23 mouse cellular contexts compared by ENCODE assay signal in genomic region chr15:102191699-102192098, GRCm38 (mm10). TPM values are rescaled to one million over a fixed set of nuclear protein-coding genes. Genes with fewer than 3 reads are reported as not detected.
A peak's percentile ranks its signal among the peaks of the same experiment; 100 is the strongest.
DNase-seq lines count a peak whose midpoint lies in the region; ATAC-seq and TF ChIP-seq lines count a peak whose summit lies in the region.
"Had no signal": no experiment of that assay in that cellular context is flagged by ENCODE, and none has a peak within 500 bp of the region (broad histone marks: within the 10 kb centered on the region; RNA-seq: fewer than 3 reads in every experiment).

No protein-coding gene starts in this region.

- H3K9ac ChIP-seq in embryonic facial prominence, embryonic 13.5 days: 0 out of 2 replicates have a peak overlapping the region, but pooled peaks have one; percentile 12
- no peak overlapping the region for H3K9ac ChIP-seq in stomach, embryonic 15.5 days
- H3K9ac ChIP-seq in stomach, postnatal 0 days (ENCODE audit: low read length): no peak overlapping the region
- H3K9ac ChIP-seq in liver, embryonic 14.5 days (replicated peaks): no peak overlapping the region
- H3K9ac ChIP-seq: forebrain, embryonic 12.5 days; heart, embryonic 15.5 days; hindbrain, embryonic 14.5 days; lung, embryonic 14.5 days; midbrain, embryonic 12.5 days had no signal

- H3K36me3 ChIP-seq in embryonic facial prominence, embryonic 13.5 days: peaks cover 29% of the 10 kb centered on the region
- H3K36me3 ChIP-seq in embryonic facial prominence, embryonic 10.5 days (replicated peaks): peaks cover 23% of the 10 kb centered on the region
- H3K36me3 ChIP-seq in stomach, embryonic 15.5 days: no peaks in the 10 kb centered on the region; the same call in 1 of the 2 replicates
- no peaks in the 10 kb centered on the region for H3K36me3 ChIP-seq in stomach, postnatal 0 days (ENCODE audit: control insufficient read depth, insufficient read depth, low read length)
- H3K36me3 ChIP-seq in liver, embryonic 14.5 days (replicated peaks; ENCODE audit: control insufficient read depth, insufficient read depth, low read depth): no peaks in the 10 kb centered on the region
- H3K36me3 ChIP-seq: forebrain, embryonic 12.5 days; heart, embryonic 15.5 days; midbrain, embryonic 12.5 days had no signal

- no peak for DNase-seq in embryonic facial prominence, embryonic 10.5 days (ENCODE audit: low spot score)
- no peak for DNase-seq in stomach, postnatal 0 days (ENCODE audit: low spot score)
- no peak for DNase-seq in liver, embryonic 14.5 days (ENCODE audit: low read depth in 3 of 3, low spot score in 3 of 3)
- DNase-seq in frontal cortex, postnatal 10 days (ENCODE audit: low spot score in 2 of 2): no peak
- DNase-seq in urinary bladder, adult 18-20 months (ENCODE audit: low spot score in 2 of 2): no peak
- DNase-seq: adrenal gland, postnatal 25 days; cerebellum, adult 9-11 months; heart, postnatal 4 days; kidney, adult 11 months; kidney, postnatal 14 days; lung, embryonic 14.5 days; retina, postnatal 1 day; right cerebral cortex, postnatal 25 days; spleen, adult 18-20 months; thymus, postnatal 36 days had no signal

- no peak for ATAC-seq in embryonic facial prominence, embryonic 13.5 days (ENCODE audit: insufficient number of reproducible peaks, insufficient read depth, low FRiP score, low TSS enrichment, low read depth)
- peak; percentile 6; the same call in 1 of the 2 replicates for ATAC-seq in stomach, embryonic 15.5 days (ENCODE audit: insufficient read depth, low FRiP score, low read depth)
- ATAC-seq in stomach, postnatal 0 days (ENCODE audit: low FRiP score, low TSS enrichment): no peak
- peak; percentile 33 for ATAC-seq in liver, embryonic 14.5 days (ENCODE audit: insufficient read depth)
- no peak for ATAC-seq in inflammation-experienced regulatory T-cells, adult 6 months

- H3K27me3 ChIP-seq in embryonic facial prominence, embryonic 13.5 days: no peaks in the 10 kb centered on the region
- no peaks in the 10 kb centered on the region for H3K27me3 ChIP-seq in embryonic facial prominence, embryonic 10.5 days (replicated peaks; ENCODE audit: low read depth, poor library complexity, severe bottlenecking)
- no peaks in the 10 kb centered on the region for H3K27me3 ChIP-seq in stomach, embryonic 15.5 days (replicated peaks)
- no peaks in the 10 kb centered on the region for H3K27me3 ChIP-seq in stomach, postnatal 0 days (ENCODE audit: control insufficient read depth, insufficient read depth, low read length)
- H3K27me3 ChIP-seq in liver, embryonic 14.5 days (ENCODE audit: control insufficient read depth, insufficient read depth, low read length): no peaks in the 10 kb centered on the region
- H3K27me3 ChIP-seq: forebrain, embryonic 12.5 days; heart, embryonic 15.5 days; midbrain, embryonic 12.5 days had no signal

- no peak for TF ChIP-seq CTCF in stomach, postnatal 0 days (IDR thresholded peaks at IDR 0.05; ENCODE audit: low read depth)
- no peak for TF ChIP-seq CTCF in liver, embryonic 14.5 days (IDR thresholded peaks at IDR 0.05; ENCODE audit: low read depth)

- H3K4me3 ChIP-seq in embryonic facial prominence, embryonic 13.5 days: no peak overlapping the region
- H3K4me3 ChIP-seq in embryonic facial prominence, embryonic 10.5 days: no peak overlapping the region
- no peak overlapping the region for H3K4me3 ChIP-seq in stomach, embryonic 15.5 days (replicated peaks)
- no peak overlapping the region for H3K4me3 ChIP-seq in stomach, postnatal 0 days (ENCODE audit: low read depth, low read length)
- no peak overlapping the region for H3K4me3 ChIP-seq in liver, embryonic 14.5 days (ENCODE audit: insufficient read depth in 1 of 2, low read depth in 2 of 2, low read length in 2 of 2)
- H3K4me3 ChIP-seq: forebrain, embryonic 12.5 days; heart, embryonic 15.5 days; midbrain, embryonic 12.5 days had no signal

- H3K9me3 ChIP-seq in embryonic facial prominence, embryonic 13.5 days: no peaks in the 10 kb centered on the region
- H3K9me3 ChIP-seq in embryonic facial prominence, embryonic 10.5 days: no peaks in the 10 kb centered on the region
- no peaks in the 10 kb centered on the region for H3K9me3 ChIP-seq in stomach, embryonic 15.5 days
- no peaks in the 10 kb centered on the region for H3K9me3 ChIP-seq in stomach, postnatal 0 days (ENCODE audit: control insufficient read depth, low read length)
- H3K9me3 ChIP-seq in liver, embryonic 14.5 days (ENCODE audit: control insufficient read depth, low read length): no peaks in the 10 kb centered on the region
- H3K9me3 ChIP-seq: forebrain, embryonic 12.5 days; heart, embryonic 15.5 days; midbrain, embryonic 12.5 days had no signal

- 76% methylated on average over 7 of the region's 7 CpGs for WGBS in embryonic facial prominence, embryonic 13.5 days
- 70% methylated on average over 7 of the region's 7 CpGs for WGBS in embryonic facial prominence, embryonic 10.5 days
- WGBS in stomach, embryonic 15.5 days: 44% methylated on average over 7 of the region's 7 CpGs
- WGBS in stomach, postnatal 0 days: 48% methylated on average over 7 of the region's 7 CpGs
- WGBS in liver, embryonic 14.5 days (ENCODE audit: insufficient replicate concordance): 53% methylated on average over 7 of the region's 7 CpGs

- H3K4me2 ChIP-seq in embryonic facial prominence, embryonic 13.5 days: no peak overlapping the region
- no peak overlapping the region for H3K4me2 ChIP-seq in stomach, embryonic 15.5 days
- no peak overlapping the region for H3K4me2 ChIP-seq in stomach, postnatal 0 days (replicated peaks; ENCODE audit: low read depth)
- no peak overlapping the region for H3K4me2 ChIP-seq in liver, embryonic 14.5 days (ENCODE audit: low read depth)
- H3K4me2 ChIP-seq: forebrain, embryonic 12.5 days; heart, embryonic 15.5 days; hindbrain, embryonic 14.5 days; lung, embryonic 14.5 days; midbrain, embryonic 12.5 days had no signal

- no peak for TF ChIP-seq EP300 in stomach, postnatal 0 days (optimal IDR thresholded peaks at IDR 0.05)
- TF ChIP-seq EP300 in liver, embryonic 14.5 days (IDR thresholded peaks at IDR 0.05; ENCODE audit: low read depth): no peak

- H3K27ac ChIP-seq in embryonic facial prominence, embryonic 13.5 days: no peak overlapping the region
- no peak overlapping the region for H3K27ac ChIP-seq in embryonic facial prominence, embryonic 10.5 days (replicated peaks)
- H3K27ac ChIP-seq in stomach, embryonic 15.5 days: no peak overlapping the region
- no peak overlapping the region for H3K27ac ChIP-seq in stomach, postnatal 0 days (replicated peaks)
- H3K27ac ChIP-seq in liver, embryonic 14.5 days: no peak overlapping the region
- H3K27ac ChIP-seq: forebrain, embryonic 12.5 days; heart, embryonic 15.5 days; hindbrain, embryonic 14.5 days; midbrain, embryonic 12.5 days had no signal

- peaks cover 11% of the 10 kb centered on the region for H3K4me1 ChIP-seq in embryonic facial prominence, embryonic 13.5 days
- peaks cover 31% of the 10 kb centered on the region for H3K4me1 ChIP-seq in embryonic facial prominence, embryonic 10.5 days
- peaks cover 9% of the 10 kb centered on the region; the same call in 1 of the 2 replicates for H3K4me1 ChIP-seq in stomach, embryonic 15.5 days
- no peaks in the 10 kb centered on the region for H3K4me1 ChIP-seq in stomach, postnatal 0 days (replicated peaks; ENCODE audit: control insufficient read depth, insufficient read depth)
- H3K4me1 ChIP-seq in liver, embryonic 14.5 days (replicated peaks; ENCODE audit: control insufficient read depth in 2 of 2, insufficient read depth in 2 of 2, low read length in 1 of 2): peaks cover 0 to 22% of the 10 kb centered on the region in 2 experiments; a peak in 2 of 4 replicates
- H3K4me1 ChIP-seq: forebrain, embryonic 12.5 days; midbrain, embryonic 12.5 days had no signal

RNA-seq across cellular contexts. Expression of gene Zfp740, which starts 11.3 kb away (rescaled TPM):
- 82.4 and 86.3 TPM in 2 replicates for polyA plus RNA-seq in embryonic facial prominence, embryonic 13.5 days (2015; fragmentation: Nextera tagmentation; extraction: Ambion mirVana)
- 77.6 and 79.3 TPM in 2 replicates for polyA plus RNA-seq in embryonic facial prominence, embryonic 10.5 days (2016; fragmentation: Nextera tagmentation; extraction: Ambion mirVana)
- polyA plus RNA-seq in stomach, embryonic 15.5 days (2015; fragmentation: Nextera tagmentation; extraction: Ambion mirVana): 44.5 and 52.7 TPM in 2 replicates
- polyA plus RNA-seq in stomach, postnatal 0 days (2015; fragmentation: Nextera tagmentation; extraction: Ambion mirVana): 19.9 and 20.2 TPM in 2 replicates
- polyA plus RNA-seq in liver, embryonic 14.5 days (2012; rRNA removed): 10.2 and 14.9 TPM in 2 replicates
- polyA plus RNA-seq in liver, embryonic 14.5 days (2014; fragmentation: Nextera tagmentation; extraction: Ambion mirVana): 11.7 and 12.0 TPM in 2 replicates
- polyA plus RNA-seq in inflammation-experienced regulatory T-cells, adult 6 months (2017; shearing (Covaris generic)): 10 to 100 TPM; 20.3 to 33.3 (median 25.5) TPM

RNA-seq across cellular contexts. Expression of gene Csad, which starts 12.8 kb away (rescaled TPM):
- polyA plus RNA-seq in embryonic facial prominence, embryonic 13.5 days (2015; fragmentation: Nextera tagmentation; extraction: Ambion mirVana): 89.6 and 102 TPM in 2 replicates
- polyA plus RNA-seq in embryonic facial prominence, embryonic 10.5 days (2016; fragmentation: Nextera tagmentation; extraction: Ambion mirVana): 48.6 and 48.7 TPM in 2 replicates
- 63.3 and 64.3 TPM in 2 replicates for polyA plus RNA-seq in stomach, embryonic 15.5 days (2015; fragmentation: Nextera tagmentation; extraction: Ambion mirVana)
- 32.1 and 39.4 TPM in 2 replicates for polyA plus RNA-seq in stomach, postnatal 0 days (2015; fragmentation: Nextera tagmentation; extraction: Ambion mirVana)
- 14.9 and 17.9 TPM in 2 replicates for polyA plus RNA-seq in liver, embryonic 14.5 days (2012; rRNA removed)
- 22.6 and 24.0 TPM in 2 replicates for polyA plus RNA-seq in liver, embryonic 14.5 days (2014; fragmentation: Nextera tagmentation; extraction: Ambion mirVana)
- polyA plus RNA-seq in inflammation-experienced regulatory T-cells, adult 6 months (2017; shearing (Covaris generic)): 10 to 100 TPM in 2 of 3 experiments, 1 to 10 TPM in 1; 5.0 to 14.6 (median 14.0) TPM

RNA-seq across cellular contexts. Expression of gene Itgb7, which starts 40.0 kb away (rescaled TPM):
- 3.0 and 3.3 TPM in 2 replicates for polyA plus RNA-seq in embryonic facial prominence, embryonic 13.5 days (2015; fragmentation: Nextera tagmentation; extraction: Ambion mirVana)
- polyA plus RNA-seq in embryonic facial prominence, embryonic 10.5 days (2016; fragmentation: Nextera tagmentation; extraction: Ambion mirVana): 1.1 and 1.6 TPM in 2 replicates
- 9.6 and 12.7 TPM in 2 replicates for polyA plus RNA-seq in stomach, embryonic 15.5 days (2015; fragmentation: Nextera tagmentation; extraction: Ambion mirVana)
- 1.2 TPM in 2 replicates for polyA plus RNA-seq in stomach, postnatal 0 days (2015; fragmentation: Nextera tagmentation; extraction: Ambion mirVana)
- 1.6 and 2.7 TPM in 2 replicates for polyA plus RNA-seq in liver, embryonic 14.5 days (2012; rRNA removed)
- 5.6 and 5.7 TPM in 2 replicates for polyA plus RNA-seq in liver, embryonic 14.5 days (2014; fragmentation: Nextera tagmentation; extraction: Ambion mirVana)
- polyA plus RNA-seq in inflammation-experienced regulatory T-cells, adult 6 months (2017; shearing (Covaris generic)): 100 to 1,000 TPM; 364 to 513 (median 397) TPM

RNA-seq across cellular contexts. Expression of gene Soat2, which starts 41.4 kb away (rescaled TPM):
- 0.88 TPM in 1 of 2 replicates, not detected in the other for polyA plus RNA-seq in embryonic facial prominence, embryonic 13.5 days (2015; fragmentation: Nextera tagmentation; extraction: Ambion mirVana)
- polyA plus RNA-seq in embryonic facial prominence, embryonic 10.5 days (2016; fragmentation: Nextera tagmentation; extraction: Ambion mirVana): 0.09 and 0.18 TPM in 2 replicates
- 5.9 and 6.2 TPM in 2 replicates for polyA plus RNA-seq in stomach, embryonic 15.5 days (2015; fragmentation: Nextera tagmentation; extraction: Ambion mirVana)
- polyA plus RNA-seq in stomach, postnatal 0 days (2015; fragmentation: Nextera tagmentation; extraction: Ambion mirVana): 5.9 and 6.0 TPM in 2 replicates
- 34.4 and 36.4 TPM in 2 replicates for polyA plus RNA-seq in liver, embryonic 14.5 days (2012; rRNA removed)
- 21.9 and 25.5 TPM in 2 replicates for polyA plus RNA-seq in liver, embryonic 14.5 days (2014; fragmentation: Nextera tagmentation; extraction: Ambion mirVana)
- 1 to 10 TPM in 2 of 3 experiments, under 1 TPM in 1; 0.94 to 4.9 (median 1.3) TPM for polyA plus RNA-seq in inflammation-experienced regulatory T-cells, adult 6 months (2017; shearing (Covaris generic))
- polyA plus RNA-seq: embryonic facial prominence, embryonic 11.5 days; hindbrain, embryonic 14.5 days had no signal

RNA-seq across cellular contexts. Expression of gene Igfbp6, which starts 47.5 kb away (rescaled TPM):
- polyA plus RNA-seq in embryonic facial prominence, embryonic 13.5 days (2015; fragmentation: Nextera tagmentation; extraction: Ambion mirVana): 1.1 and 1.9 TPM in 2 replicates
- polyA plus RNA-seq in embryonic facial prominence, embryonic 10.5 days (2016; fragmentation: Nextera tagmentation; extraction: Ambion mirVana): 0.26 and 0.36 TPM in 2 replicates
- polyA plus RNA-seq in stomach, embryonic 15.5 days (2015; fragmentation: Nextera tagmentation; extraction: Ambion mirVana): 13.2 and 18.2 TPM in 2 replicates
- polyA plus RNA-seq in stomach, postnatal 0 days (2015; fragmentation: Nextera tagmentation; extraction: Ambion mirVana): 30.6 and 39.5 TPM in 2 replicates
- polyA plus RNA-seq in liver, embryonic 14.5 days (2012; rRNA removed): 0.66 and 0.90 TPM in 2 replicates
- polyA plus RNA-seq in liver, embryonic 14.5 days (2014; fragmentation: Nextera tagmentation; extraction: Ambion mirVana): 0.95 and 1.6 TPM in 2 replicates
- under 1 TPM in 1 of 3 experiments, not detected in 2; 0.33 TPM for polyA plus RNA-seq in inflammation-experienced regulatory T-cells, adult 6 months (2017; shearing (Covaris generic))
- polyA plus RNA-seq: embryonic facial prominence, embryonic 11.5 days had no signal

Comparison
In these comparisons a context has a peak if more than half of its experiments do, and no peak if none do; other contexts are left out.
1. ATAC-seq: peak in stomach, embryonic 15.5 days (single experiment) and liver, embryonic 14.5 days (single experiment); none in embryonic facial prominence, embryonic 13.5 days (single experiment), stomach, postnatal 0 days (single experiment) and inflammation-experienced regulatory T-cells, adult 6 months (single experiment).
2. RNA of gene Itgb7, which starts 40.0 kb away (polyA plus RNA-seq): 364 to 513 TPM in inflammation-experienced regulatory T-cells, adult 6 months; 9.6 to 12.7 TPM in stomach, embryonic 15.5 days, 1.6 to 5.7 TPM in liver, embryonic 14.5 days, 3.0 to 3.3 TPM in embryonic facial prominence, embryonic 13.5 days, 1.2 TPM in stomach, postnatal 0 days and 1.1 to 1.6 TPM in embryonic facial prominence, embryonic 10.5 days; every median in the first group is over 10 times any median in the second.